Mouse (Mus musculus): ENCODE results near the gene Begain.

Begain gene

GRCm38 (mm10) chr12:109053020-109053806 lies 14.8 kb downstream of the Begain start:
- no peak for DNase-seq (ENCODE audit: low read depth)

DNA sequence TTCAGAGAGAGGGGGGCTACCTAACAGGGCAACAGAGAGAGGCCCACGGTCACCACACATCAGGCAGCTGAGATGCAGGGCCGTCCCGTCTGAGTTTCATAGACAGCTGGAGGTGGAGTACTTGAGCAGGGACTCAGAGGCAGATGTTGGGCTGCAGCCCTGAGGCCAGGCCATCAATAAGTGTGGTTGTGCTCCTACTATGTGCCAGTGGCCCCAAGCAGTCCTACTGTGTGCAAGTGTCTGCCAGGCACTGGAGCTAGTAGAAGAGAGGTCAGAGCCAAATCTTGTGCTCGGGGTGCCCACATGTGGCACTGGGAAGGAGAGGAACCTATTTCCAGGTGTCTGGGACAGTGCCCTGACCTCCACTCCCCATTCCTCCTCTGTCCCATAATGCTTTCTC lies 18.1 kb downstream of the Begain start:
- DNase-seq (ENCODE audit: low read depth): no peak

DNA sequence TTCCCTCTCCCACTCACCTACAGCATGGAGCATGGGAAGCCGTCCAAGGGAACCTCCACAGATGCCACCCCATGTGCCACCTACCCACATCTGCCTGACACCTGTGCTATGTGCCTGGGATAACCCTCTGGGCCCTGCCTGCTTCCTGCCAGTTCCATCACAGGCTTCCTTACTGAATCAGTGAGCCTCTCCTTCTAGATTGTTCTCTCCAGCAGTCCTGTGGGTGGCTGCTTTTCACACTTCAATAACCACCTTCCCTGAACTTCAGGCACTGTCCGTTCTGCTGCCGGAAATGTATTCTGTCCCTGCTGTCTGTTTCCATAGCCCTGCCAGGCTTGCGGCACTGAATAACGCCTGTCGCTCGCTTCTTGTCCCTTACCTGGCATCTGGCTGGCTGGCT lies 22.4 kb downstream of the Begain start:
- no peak for DNase-seq (ENCODE audit: low read depth)

DNA sequence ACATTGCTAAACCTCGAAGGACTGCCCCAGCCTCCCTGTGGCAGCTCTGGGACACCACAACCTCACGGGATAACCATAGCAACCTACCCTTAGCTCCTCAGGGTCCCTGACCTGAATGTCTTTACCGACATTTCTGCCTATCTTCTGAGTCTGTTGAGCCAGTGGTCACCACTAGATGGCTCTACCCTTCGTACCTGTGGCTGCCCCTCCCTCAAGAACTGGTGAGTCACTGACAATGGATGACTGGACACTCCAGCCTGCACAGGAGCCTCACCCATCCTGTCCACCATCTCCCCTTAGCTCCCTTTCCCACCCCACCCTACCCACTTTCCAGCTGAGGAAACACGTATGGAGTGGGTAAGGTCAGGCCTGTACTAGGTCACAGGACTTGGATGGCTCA lies 23.5 kb downstream of the Begain start:
- DNase-seq (ENCODE audit: low read depth): no peak

DNA sequence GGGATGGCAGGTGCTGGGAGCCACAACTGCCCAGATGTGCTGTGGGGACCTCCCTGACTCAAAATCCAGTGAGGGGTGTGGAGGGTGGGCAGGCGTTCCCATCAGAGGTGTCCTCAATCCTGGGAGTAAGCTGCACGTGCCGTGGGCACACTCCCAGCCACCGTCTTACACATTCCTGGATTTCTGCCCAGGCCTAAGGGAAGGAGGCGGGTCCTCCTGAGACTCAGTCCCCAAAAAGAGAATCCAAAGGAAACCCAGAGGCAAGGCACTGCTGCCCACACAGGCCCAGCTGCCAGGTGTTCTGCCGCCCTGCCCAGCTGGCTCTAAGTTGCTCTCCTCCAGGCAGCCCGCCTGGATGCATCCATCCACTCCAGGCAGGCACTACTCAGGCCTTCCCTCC lies 28.7 kb downstream of the Begain start:
- no peak for DNase-seq (ENCODE audit: low read depth)

DNA sequence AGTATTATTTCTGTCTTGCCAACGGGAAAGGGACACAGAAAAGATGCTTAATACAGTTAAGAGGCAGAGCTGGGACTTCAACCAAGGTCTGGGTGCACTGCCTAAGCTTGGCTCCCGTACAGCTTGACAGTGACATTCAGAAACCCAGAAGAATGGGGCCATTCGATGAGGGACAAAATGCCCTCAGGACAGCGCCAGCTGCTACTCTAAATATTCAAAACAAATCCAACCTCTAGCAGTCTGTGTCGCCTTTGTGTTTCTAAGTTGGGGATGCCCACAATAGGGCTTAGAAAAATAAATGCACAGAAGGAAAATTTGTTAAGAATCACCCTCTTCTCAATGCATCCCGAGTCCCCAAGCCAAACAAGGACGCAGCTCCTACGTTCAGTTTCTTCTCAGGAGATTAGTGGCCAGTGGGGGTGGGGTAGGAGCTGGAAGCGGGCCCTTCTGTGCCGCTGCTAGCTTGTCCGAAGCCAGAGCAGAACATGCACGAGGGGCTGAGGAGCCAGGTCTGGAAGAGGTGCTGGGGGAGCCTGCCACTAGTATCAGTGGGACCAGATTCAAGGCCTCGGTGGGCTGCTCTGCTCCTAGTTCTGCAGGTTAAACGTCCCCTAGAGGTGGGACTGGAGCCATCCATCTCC lies 29.7 kb downstream of the Begain start:
- DNase-seq (ENCODE audit: low read depth): no peak

DNA sequence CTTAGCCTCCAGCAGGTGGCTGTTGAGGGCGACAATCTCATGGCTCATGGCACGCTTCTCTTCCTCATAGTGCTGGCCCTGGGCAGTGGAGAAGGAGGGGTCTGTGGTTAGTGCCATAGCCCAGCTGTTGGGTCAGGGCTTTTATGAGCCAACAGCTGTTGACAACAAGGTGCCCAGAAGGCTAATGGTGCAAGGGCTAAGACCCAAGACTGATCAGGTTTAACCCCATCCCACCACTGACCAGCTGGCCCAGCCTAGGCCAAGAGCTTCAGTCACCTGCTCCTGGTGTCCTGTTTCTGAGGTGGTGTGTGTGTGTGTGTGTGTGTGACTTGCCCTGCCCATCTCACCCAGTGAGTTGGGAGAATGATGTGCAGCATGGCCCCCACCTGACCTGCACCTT lies 31.0 kb downstream of the Begain start:
- DNase-seq (ENCODE audit: low read depth): no peak

DNA sequence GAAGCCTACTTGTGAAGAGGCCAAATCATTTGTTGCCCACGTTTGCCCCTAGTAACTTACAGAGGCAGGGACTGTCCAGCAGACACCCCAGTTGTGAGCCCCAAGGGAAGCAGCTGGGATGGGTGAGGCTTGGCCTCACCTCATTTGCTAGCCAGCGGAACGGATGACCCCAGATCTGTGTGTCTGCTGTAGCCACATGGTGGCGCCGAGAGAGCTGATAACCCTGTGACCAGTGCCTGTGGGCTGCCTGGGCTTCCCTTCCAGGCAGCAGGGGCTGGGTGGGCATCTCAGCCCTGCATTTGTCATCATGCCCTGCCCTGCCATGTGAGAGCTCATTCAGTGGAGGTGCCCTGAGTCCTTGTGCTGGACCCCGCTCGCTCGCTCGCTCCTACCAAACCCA lies 44.2 kb downstream of the Begain start:
- no peak for DNase-seq (ENCODE audit: low read depth)

DNA sequence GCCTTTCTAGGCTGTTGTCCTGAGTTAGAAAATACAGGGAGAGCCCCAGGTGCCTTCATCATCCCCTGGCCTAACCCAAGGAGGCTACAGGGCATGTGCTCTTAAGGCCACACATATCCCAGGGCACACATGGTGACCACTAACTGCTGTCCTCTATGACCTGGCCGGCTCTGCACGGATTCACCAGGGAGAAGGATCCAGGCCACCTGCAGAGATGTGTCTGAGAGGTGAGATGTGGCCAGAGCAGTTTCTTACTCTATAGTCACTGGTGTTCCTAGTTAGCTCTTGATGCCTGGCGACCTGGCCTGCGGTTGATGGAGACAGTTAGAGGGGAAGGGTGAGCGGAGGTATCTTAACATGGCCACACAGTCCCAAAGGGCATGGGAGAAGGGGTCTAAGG lies 45.1 kb downstream of the Begain start:
- no peak for DNase-seq (ENCODE audit: low read depth)

GRCm38 (mm10) chr12:109022181-109022691 lies 45.8 kb downstream of the Begain start:
- no peak for DNase-seq (ENCODE audit: low read depth)

GRCm38 (mm10) chr12:109010070-109010649 lies 57.9 kb downstream of the Begain start:
- no peak for DNase-seq (ENCODE audit: low read depth)

DNA sequence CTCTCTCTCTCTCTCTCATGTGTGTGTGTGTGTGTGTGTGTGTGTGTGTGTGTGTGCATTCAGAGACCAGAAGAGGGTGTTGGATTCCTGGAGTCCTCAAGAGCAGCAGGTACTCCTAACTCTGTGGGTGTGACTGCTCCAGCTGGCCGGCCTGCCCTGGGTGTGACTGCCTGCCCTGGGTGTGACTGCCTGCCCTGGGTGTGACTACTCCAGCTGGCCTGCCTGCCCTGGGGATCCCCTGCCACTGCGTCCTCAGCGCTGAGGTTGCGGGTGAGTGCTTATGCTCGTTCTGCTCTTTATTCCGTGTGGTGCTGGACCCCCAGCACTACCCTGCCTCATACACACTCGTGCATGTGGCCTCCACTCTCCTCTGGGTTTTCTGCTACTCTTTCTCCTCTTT lies 65.0 kb downstream of the Begain start:
- no peak for DNase-seq (ENCODE audit: low read depth)

DNA sequence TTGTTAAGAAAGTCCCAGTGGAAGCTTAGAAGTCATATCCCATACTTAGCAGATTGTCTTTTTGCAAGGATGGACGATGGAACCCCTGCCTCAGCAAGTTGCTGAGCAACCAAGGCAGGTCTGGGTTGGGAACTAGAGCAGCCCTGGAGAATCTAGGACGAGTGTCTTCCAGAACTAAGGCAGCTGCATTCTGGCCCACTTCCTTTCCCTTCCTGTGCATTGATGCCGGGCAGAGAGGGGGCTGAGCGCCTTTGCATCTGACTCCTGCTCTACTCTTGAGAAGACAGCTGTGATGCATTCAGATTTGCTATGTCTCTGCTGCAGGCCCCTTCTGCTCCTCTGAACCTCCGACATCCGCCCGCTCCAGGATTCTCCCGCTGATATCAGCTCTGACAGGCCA lies 70.8 kb downstream of the Begain start:
- no peak for DNase-seq (ENCODE audit: low read depth)

DNA sequence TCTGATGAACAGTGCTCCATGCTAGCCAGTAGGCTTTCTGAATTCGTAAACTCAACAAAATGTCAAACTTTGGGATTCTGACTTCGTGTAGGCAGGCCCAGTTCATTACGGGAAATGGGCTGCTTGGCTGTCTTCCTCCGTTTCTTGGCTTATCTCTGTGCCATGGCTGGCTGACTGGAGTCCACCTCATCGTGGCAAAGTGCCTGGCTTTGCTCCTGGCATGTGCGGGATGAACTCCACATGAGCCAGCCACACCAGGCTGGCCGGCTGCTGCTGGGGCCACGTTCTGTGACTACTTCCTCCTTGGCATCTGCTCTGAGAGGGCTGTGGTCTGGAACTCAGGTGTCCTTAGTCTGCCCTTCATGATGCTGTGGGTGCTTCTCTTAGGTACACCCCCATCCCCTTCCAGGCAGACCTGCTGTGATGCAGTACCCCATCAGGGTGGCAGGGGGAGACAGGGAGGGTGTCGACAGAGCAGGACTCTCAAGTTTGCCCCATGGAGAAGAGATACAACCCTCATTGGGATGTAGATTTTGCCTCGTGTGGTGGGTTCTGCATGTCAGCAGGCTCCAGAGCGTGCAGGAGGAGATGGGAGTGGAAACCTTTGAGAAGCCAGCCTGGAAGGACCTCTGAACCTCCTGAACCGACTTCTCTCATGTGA lies 71.9 kb downstream of the Begain start:
- no peak for DNase-seq (ENCODE audit: low read depth)

DNA sequence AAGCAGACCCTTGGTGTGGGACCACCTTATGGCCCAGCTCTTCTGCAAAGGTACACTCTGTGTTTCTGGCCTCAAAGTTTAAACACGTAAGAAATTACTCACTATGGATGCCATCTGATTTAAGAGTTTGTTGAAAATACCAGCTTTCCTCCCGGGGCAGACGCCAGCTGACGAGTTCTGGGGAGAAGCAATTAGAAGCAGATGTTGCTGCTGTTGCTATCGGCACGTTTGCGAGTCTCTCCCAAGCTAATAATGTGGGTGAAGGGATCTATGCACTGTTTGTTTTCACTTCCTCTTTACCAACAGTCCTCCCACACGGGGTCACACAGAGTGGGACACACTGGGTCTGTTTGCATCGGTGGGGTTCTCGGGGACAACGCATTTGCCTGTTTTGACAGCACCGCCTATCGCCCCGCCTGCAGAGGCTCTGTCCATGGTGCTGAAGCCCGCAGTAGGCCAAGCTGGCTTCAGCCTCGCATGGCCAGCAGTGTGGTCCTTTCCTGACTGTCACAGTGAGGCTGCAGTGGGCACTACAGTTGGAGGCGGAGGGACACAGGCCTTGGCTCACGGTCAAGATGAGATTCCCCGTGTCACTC lies 73.5 kb downstream of the Begain start:
- DNase-seq (ENCODE audit: low read depth): peak; percentile 44

DNA sequence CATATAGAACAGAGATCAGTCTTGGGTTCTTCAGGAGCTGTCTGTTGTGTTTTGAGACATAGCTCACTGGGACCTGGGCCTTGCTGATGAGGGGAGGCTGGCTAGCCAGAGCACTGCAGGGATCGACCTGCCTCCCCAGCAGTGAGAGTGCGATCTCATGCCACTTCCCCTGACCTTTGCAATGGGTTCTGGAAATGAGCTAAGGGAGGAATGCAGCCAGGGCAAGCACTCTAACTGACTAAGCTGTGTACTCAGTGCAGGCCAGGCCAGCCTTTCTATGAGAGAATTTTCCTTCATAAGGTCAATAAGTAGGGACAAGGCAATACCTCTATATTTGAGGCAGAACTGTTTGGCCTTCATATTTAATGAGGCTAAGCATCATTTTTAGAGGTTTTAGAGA lies 75.0 kb downstream of the Begain start:
- DNase-seq (ENCODE audit: low read depth): no peak

DNA sequence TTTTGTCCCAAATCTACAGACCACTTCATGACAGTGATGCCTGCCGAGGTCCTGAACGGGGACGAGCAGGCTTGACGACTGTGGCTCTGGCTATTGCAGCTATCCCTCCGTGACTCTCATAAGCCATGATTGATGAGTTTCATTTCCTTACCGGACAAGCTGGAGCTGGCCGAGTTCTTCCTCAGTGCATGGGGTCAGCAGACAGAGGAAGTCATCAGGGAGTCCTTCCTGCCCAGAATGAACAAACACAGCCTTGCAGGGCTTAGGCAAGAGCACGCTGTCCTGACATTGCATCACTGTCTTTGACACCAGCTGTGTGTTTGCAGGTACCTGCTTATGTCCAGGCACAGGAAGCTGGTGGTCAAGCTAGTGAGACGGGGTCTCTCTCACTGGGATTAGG lies 77.6 kb downstream of the Begain start:
- no peak for DNase-seq (ENCODE audit: low read depth)

GRCm38 (mm10) chr12:108987448-108987847 lies 80.6 kb downstream of the Begain start:
- no peak for DNase-seq (ENCODE audit: low read depth)

GRCm38 (mm10) chr12:108985025-108985424 lies 83.0 kb downstream of the Begain start:
- DNase-seq (ENCODE audit: low read depth): no peak

- DNase-seq (ENCODE audit: low read depth): no peak
Measured at GRCm38 (mm10) chr12:108984471-108984870, 83.5 kb downstream of the Begain start.

- no peak for DNase-seq (ENCODE audit: low read depth)
Measured at GRCm38 (mm10) chr12:108983496-108983895, 84.5 kb downstream of the Begain start.

- DNase-seq (ENCODE audit: low read depth): no peak
Measured at GRCm38 (mm10) chr12:108982684-108982960, 85.4 kb downstream of the Begain start.
